Mouse (Mus musculus) kidney, adult 2 months (tissue): ENCODE data around the gene Dapl1.

Source experiments
- CTCF ChIP-seq: fragments of 200-500 bp; conservative IDR thresholded peaks from 2 replicates; pipeline ENCODE4 v1.5.1; 2011; ENCODE audit warnings: low read depth, mild to moderate bottlenecking, control low read depth, low read length, moderate library complexity, mixed read lengths; ENCODE audit not compliant: insufficient read depth, insufficient read length
- POLR2A ChIP-seq: fragments of 200-500 bp; IDR thresholded peaks from one replicate; pipeline ENCODE4 v1.6.1; 2011; ENCODE audit warnings: low read depth, low read length, control low read depth

DNA sequence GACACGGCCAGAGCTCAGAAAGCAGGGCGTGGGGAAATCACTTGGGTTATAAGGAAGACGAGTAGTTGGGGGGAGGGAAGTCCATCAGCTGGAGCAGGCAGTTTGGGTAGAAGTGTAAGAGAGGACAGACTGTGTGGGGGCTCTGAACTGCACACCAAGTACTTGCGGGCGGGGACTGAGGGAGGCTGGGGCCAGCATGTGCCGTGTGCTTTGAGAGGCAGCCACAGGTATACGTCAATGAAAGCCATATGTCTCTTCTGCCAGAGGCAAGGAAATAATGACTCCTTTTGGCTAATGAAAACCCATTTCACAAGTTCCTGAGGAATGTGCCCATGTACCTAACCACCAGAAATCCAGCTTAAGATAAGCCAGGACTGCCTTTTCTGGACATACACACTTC, 53.6 kb downstream of the Dapl1 start:
- TF ChIP-seq POLR2A (no peak), CTCF (no peak)
